Mouse (Mus musculus) hindbrain, postnatal 0 days (tissue): ENCODE data around the gene Rims1. TPM values are rescaled to one million over a fixed set of nuclear protein-coding genes. Genes with fewer than 3 reads are reported as not detected.

ENCODE experiments used
- ATAC-seq: fragments of 200-750 bp; cut with Nextera tagmentation; 2 replicates; pipeline ENCODE4 v1.8.0; 2017; ENCODE audit warnings: mild to moderate bottlenecking, moderate TSS enrichment, moderate library complexity
- DNase-seq: peaks from one replicate; pipeline ENCODE4 v3.0.0-alpha.2; 2015; ENCODE audit warnings: low spot score
- H3K27ac ChIP-seq: fragments of 300-500 bp; sonication (generic); 2 replicates; pipeline ENCODE4 v1.5.1; 2014; ENCODE audit warnings: mild to moderate bottlenecking
- H3K27me3 ChIP-seq: fragments of 300-500 bp; sonication (generic); 2 replicates; pipeline ENCODE4 v1.6.1; 2014; ENCODE audit warnings: low read length, mixed read lengths; ENCODE audit not compliant: insufficient read depth
- H3K36me3 ChIP-seq: fragments of 300-500 bp; sonication (generic); 2 replicates; pipeline ENCODE4 v1.6.1; 2014; ENCODE audit warnings: low read length, mixed read lengths; ENCODE audit not compliant: insufficient read depth
- H3K4me1 ChIP-seq: fragments of 300-500 bp; sonication (generic); 2 replicates; pipeline ENCODE4 v1.6.1; 2014; ENCODE audit warnings: antibody characterized with exemption, low read length, mixed read lengths; ENCODE audit not compliant: insufficient read depth
- H3K4me2 ChIP-seq: fragments of 300-500 bp; sonication (generic); 2 replicates; pipeline ENCODE4 v1.6.1; 2014; ENCODE audit warnings: low read depth, mild to moderate bottlenecking, low read length, moderate library complexity, mixed read lengths
- H3K4me3 ChIP-seq: fragments of 300-500 bp; sonication (generic); 2 replicates; pipeline ENCODE4 v1.5.1; 2014; ENCODE audit warnings: low read length
- H3K9ac ChIP-seq: fragments of 300-500 bp; sonication (generic); replicated peaks from 2 replicates; pipeline ENCODE4 v1.6.1; 2014; ENCODE audit warnings: mild to moderate bottlenecking, low read length, moderate library complexity, mixed read lengths
- H3K9me3 ChIP-seq: fragments of 300-500 bp; sonication (generic); 2 replicates; pipeline ENCODE4 v1.6.1; 2016; ENCODE audit warnings: low read length, mixed read lengths
- CTCF ChIP-seq: IDR thresholded peaks from 2 replicates; pipeline ENCODE4 v1.5.1; 2016; ENCODE audit warnings: antibody characterized with exemption, control low read depth, low read depth
- WGBS: fragments of 180-500 bp; shearing (Covaris S2); extraction: QIAGEN DNeasy Blood & Tissue Kit; methylation state at CpG from one replicate; pipeline ENCODE4 v1.1.7; 2014; 5-methylcytosine and 5-hydroxymethylcytosine counted together
- polyA plus RNA-seq: library from polyadenylated mRNA; unstranded; fragments of >200 nt; fragmentation: Nextera tagmentation; extraction: Ambion mirVana; gene quantifications from 2 replicates; pipeline ENCODE4 v1.2.1, GENCODE M21; 2015
- total RNA-seq: library from RNA; depleted of rRNA; stranded (reverse); fragments of >200 nt; gene quantifications from 2 replicates; pipeline ENCODE4 v1.2.3, GENCODE M21; 2014

Rims1 gene
- total and polyA plus RNA-seq, 2 experiments from 2014 or later, result 21.2 to 51.9 TPM

DNA sequence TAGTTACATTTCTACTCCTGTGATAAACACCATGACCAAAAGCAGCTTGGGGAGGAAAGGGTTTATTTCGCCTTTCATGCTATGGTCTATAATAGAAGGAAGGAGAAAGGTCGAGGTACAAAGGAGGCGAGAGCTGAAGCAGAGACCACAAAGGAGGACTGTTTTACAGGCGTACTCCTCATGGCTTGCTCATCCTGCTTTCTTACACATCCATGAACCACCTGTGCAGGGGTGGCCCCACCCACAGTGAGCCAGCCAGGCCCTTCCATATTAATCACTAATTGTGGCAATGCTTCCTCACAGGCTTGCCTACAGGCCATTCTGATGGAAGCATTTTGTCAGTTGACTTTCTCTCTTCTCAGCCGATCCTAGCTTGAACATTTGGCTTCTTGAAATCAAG is 8.7 kb downstream of the Rims1 start:
- Histone ChIP-seq H3K27ac (no peak overlapping the region), H3K9ac (no peak overlapping the region), H3K4me2 (no peak overlapping the region), H3K9me3 (no peaks in the 10 kb centered on the region), H3K4me3 (no peak overlapping the region), H3K27me3 (no peaks in the 10 kb centered on the region), H3K4me1 (no peaks in the 10 kb centered on the region), H3K36me3 (no peaks in the 10 kb centered on the region)
- DNase-seq (no peak), ATAC-seq (no peak)
- 66% methylated on average over 5 of the region's 5 CpGs for WGBS
- TF ChIP-seq CTCF, result no peak

DNA sequence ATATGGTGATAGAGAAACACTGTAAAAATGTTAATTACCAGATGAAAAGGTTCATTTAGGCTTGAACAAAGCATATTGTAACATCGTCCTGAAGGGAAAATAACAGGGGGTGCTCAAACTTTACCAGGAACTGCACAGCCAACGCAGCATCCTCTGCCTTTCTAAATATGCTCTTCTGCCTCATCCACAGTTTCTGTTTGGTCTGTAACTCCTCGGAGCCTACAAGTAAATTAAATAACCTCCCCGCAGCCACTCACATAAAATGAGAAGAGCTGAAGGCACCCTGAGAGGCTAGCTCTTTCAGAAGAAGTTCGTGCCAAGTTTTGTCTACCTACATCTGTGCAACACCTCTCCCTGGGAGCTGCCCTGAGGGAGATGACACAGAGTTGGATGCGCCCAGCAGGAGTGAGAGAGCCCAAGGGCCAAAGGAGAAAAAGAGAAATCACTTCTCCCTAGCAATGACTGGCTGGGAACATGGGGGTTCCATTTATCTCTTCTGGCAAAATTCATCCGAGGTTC is 16.3 kb downstream of the Rims1 start:
- DNase-seq (no peak), ATAC-seq (no peak)
- Histone ChIP-seq H3K4me3 (no peak overlapping the region), H3K27me3 (no peaks in the 10 kb centered on the region), H3K27ac (no peak overlapping the region), H3K36me3 (no peaks in the 10 kb centered on the region), H3K9me3 (no peaks in the 10 kb centered on the region), H3K9ac (no peak overlapping the region), H3K4me2 (no peak overlapping the region), H3K4me1 (no peaks in the 10 kb centered on the region)
- WGBS, result 22% methylated on average over 7 of the region's 7 CpGs
- no peak for TF ChIP-seq CTCF

DNA sequence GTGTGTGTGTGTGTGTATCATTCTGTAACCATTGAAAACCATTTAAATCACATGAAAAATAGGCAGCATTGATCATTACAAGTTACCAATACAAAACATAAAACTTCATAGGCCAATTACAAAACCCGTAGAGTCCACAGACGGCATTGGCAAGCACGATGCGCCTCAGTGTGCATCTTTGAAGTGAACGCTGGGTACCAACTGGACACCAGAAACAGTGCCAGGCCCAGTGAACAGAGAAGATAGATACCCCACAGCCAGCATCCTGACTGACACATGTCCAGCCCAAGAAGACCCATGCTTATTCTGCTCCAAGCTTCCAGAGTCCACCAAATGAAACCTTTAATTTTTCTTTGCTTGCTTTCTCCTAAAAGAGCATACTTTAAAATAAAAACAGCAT is 18.2 kb downstream of the Rims1 start:
- H3K9me3 ChIP-seq, result no peaks in the 10 kb centered on the region
- H3K36me3 ChIP-seq, result no peaks in the 10 kb centered on the region
- no peak overlapping the region for H3K4me3 ChIP-seq
- ATAC-seq, result no peak
- no peak for DNase-seq
- TF ChIP-seq CTCF, result no peak
- 80% methylated on average over 5 of the region's 5 CpGs for WGBS
- no peak overlapping the region for H3K4me2 ChIP-seq
- H3K27ac ChIP-seq, result no peak overlapping the region
- no peaks in the 10 kb centered on the region for H3K4me1 ChIP-seq
- no peaks in the 10 kb centered on the region for H3K27me3 ChIP-seq
- no peak overlapping the region for H3K9ac ChIP-seq

DNA sequence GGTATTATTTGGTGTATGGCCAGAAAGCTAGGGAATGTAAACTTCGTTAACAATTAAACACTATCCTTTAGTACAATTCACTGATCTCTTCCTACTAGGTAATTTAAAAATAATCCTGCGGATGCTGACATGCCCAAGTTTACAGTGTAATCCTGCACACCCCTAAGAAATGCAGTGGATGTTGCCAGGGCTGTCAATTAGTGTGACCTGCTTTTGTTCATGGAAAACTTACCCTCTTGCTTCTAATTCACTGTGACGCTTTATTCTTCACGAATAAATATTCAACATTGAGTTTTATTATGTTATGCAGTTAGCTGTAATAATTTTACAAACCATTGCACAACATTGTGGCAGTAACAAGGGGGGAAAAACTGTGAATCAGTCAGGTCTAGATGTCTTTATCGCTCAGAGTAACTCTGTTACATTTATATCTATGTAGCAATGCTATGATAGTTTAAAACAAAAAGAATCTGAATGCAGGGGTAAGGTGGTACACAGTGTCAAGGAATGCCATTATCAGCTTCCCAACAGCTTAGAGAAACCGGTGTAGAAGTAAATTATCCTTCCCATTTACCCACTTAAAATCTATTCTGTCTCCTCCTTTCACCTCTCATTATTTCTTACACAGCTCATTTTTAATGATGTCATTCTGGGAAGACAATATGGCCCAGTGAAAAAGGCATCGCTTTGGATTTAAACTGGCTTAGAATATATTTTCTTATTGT is 35.1 kb downstream of the Rims1 start:
- Histone ChIP-seq H3K4me1 (no peaks in the 10 kb centered on the region), H3K27me3 (no peaks in the 10 kb centered on the region), H3K4me3 (no peak overlapping the region), H3K9ac (no peak overlapping the region), H3K9me3 (no peaks in the 10 kb centered on the region), H3K4me2 (no peak overlapping the region), H3K36me3 (no peaks in the 10 kb centered on the region), H3K27ac (no peak overlapping the region)
- DNase-seq (no peak), ATAC-seq (no peak)
- 38% methylated on average over 7 of the region's 7 CpGs for WGBS
- no peak for TF ChIP-seq CTCF

DNA sequence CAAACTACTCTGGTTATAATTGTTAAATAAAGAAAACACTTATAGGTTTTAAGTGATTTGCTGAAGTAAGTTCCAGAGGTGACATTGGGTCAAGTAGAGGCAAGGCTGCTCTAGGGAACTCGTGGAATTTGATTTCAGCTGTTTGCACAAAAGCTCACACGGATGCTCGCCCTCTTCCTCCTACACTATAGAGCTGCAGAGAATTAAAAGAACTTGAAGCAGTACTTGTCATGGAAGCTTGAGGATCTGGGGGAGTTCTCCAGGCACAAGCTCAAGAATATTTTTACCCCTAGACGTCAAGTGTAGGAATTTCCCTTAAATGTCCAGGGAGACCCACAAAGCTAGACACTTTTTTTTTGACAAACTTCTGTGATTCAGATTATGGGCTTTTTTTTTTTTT is 42.4 kb downstream of the Rims1 start:
- Histone ChIP-seq H3K9me3 (no peaks in the 10 kb centered on the region), H3K4me3 (no peak overlapping the region), H3K27ac (no peak overlapping the region), H3K36me3 (no peaks in the 10 kb centered on the region), H3K4me2 (no peak overlapping the region), H3K4me1 (no peaks in the 10 kb centered on the region), H3K9ac (no peak overlapping the region), H3K27me3 (no peaks in the 10 kb centered on the region)
- 87% methylated on average over 4 of the region's 4 CpGs for WGBS
- no peak for TF ChIP-seq CTCF
- DNase-seq (no peak), ATAC-seq (no peak)

DNA sequence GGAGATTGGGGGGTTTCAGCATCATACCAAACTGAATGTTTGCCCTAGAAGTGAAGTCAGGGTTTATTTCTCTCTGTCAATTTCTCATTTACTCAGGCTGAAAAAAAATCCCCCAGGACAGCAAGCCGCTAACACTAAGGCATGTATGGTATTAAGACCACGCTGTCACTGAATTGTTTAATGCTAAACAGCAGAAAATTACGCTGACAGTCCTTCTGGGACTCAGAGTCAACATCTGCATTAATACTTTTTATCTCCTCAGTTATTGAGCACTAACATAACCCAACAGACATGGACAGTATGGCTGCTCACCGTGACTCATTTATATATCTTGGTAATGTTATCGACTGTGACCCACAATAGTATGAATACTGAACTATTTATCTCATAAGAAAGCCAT is 43.0 kb downstream of the Rims1 start:
- Histone ChIP-seq H3K9ac (no peak overlapping the region), H3K4me2 (no peak overlapping the region), H3K4me3 (no peak overlapping the region), H3K9me3 (no peaks in the 10 kb centered on the region), H3K36me3 (no peaks in the 10 kb centered on the region), H3K27ac (no peak overlapping the region), H3K27me3 (no peaks in the 10 kb centered on the region), H3K4me1 (no peaks in the 10 kb centered on the region)
- no peak for TF ChIP-seq CTCF
- 72% methylated on average over 5 of the region's 5 CpGs for WGBS
- no peak for ATAC-seq
- DNase-seq, result no peak

DNA sequence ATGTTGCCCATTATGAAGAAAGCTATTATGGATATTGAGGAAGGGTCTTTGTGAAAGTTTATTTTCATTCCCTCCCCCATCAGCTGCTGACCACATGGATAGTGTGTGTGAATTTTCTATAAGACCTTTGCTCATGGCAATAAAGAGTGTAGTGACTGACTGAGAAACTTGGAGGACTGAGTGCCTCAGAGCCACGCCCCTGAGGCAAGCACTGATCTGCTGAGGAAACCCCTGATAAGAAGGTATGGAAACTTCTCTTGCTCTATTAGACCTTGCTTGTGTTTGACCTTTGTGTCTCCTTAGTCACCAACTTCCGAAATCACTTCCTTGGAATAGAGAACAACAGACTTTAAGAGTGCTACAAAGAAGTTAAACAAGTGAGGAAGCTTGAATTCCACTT is 55.3 kb downstream of the Rims1 start:
- Histone ChIP-seq H3K9ac (no peak overlapping the region), H3K4me2 (no peak overlapping the region), H3K36me3 (no peaks in the 10 kb centered on the region), H3K9me3 (no peaks in the 10 kb centered on the region), H3K4me3 (no peak overlapping the region), H3K27me3 (no peaks in the 10 kb centered on the region), H3K27ac (no peak overlapping the region), H3K4me1 (no peaks in the 10 kb centered on the region)
- DNase-seq (no peak), ATAC-seq (no peak)
- 81% methylated on average over 2 of the region's 2 CpGs for WGBS
- TF ChIP-seq CTCF, result no peak
